Mouse (Mus musculus) myocyte (in vitro differentiated cells): ENCODE data around the gene Procr.

Experiments used
- POLR2A ChIP-seq: IDR thresholded peaks from one replicate; pipeline ENCODE4 v1.6.1; 2011; ENCODE audit warnings: low read depth, mild to moderate bottlenecking, control low read depth, moderate library complexity; ENCODE audit not compliant: insufficient read length
- SRF ChIP-seq: IDR thresholded peaks from one replicate; pipeline ENCODE4 v1.6.1; 2011; ENCODE audit warnings: low read depth; ENCODE audit not compliant: control insufficient read depth, insufficient read length

- TF ChIP-seq POLR2A = no peak
- TF ChIP-seq SRF = no peak
These were observed 27.1 kb downstream of the Procr start for GRCm38 (mm10) chr2:155778004-155778403.
